Mouse (Mus musculus): ENCODE data around the gene Ern1. TPM values are rescaled to one million over a fixed set of nuclear protein-coding genes. Genes with fewer than 3 reads are reported as not detected.
A peak's percentile ranks its signal among the peaks of the same experiment; 100 is the strongest.

The Ern1 gene
- polyA plus RNA-seq (2016; fragmentation: Nextera tagmentation; extraction: Ambion mirVana), result 6.2 and 6.3 TPM in 2 replicates

- under 1% methylated on average over 28 of the region's 28 CpGs for WGBS
Measured at GRCm38 (mm10) chr11:106487733-106488115, at the start of gene Ern1. Ern1 (minus strand) TSS chr11:106487852.

GRCm38 (mm10) chr11:106536253-106536912, 48.7 kb upstream of the Ern1 start:
- no peaks in the 10 kb centered on the region; the same call in 1 of the 2 replicates for H3K36me3 ChIP-seq
- H3K4me3 ChIP-seq, result no peak overlapping the region
- H3K9ac ChIP-seq, result no peak overlapping the region
- H3K9me3 ChIP-seq, result no peaks in the 10 kb centered on the region
- H3K27ac ChIP-seq, result peak overlapping the region; percentile 15; the same call in 1 of the 2 replicates
- no peaks in the 10 kb centered on the region for H3K27me3 ChIP-seq (replicated peaks)
- no peak for ATAC-seq (ENCODE audit: low FRiP score, low read depth)
- H3K4me1 ChIP-seq, result no peaks in the 10 kb centered on the region
- WGBS, result 71% methylated on average over 11 of the region's 11 CpGs
- no peak overlapping the region for H3K4me2 ChIP-seq (replicated peaks)

More at GRCm38 (mm10) chr11:106487733-106488115, at the start of gene Ern1:
- Histone ChIP-seq H3K9ac (peak within 1 kb of the TSS; percentile 89), H3K4me1 (peaks cover 4% of the 10 kb centered on the region; the same call in 1 of the 2 replicates), H3K27me3 (replicated peaks) (no peaks in the 10 kb centered on the region), H3K4me3 (peak within 1 kb of the TSS; percentile 96), H3K27ac (peak within 1 kb of the TSS; percentile 47), H3K9me3 (no peaks in the 10 kb centered on the region), H3K36me3 (no peaks in the 10 kb centered on the region), H3K4me2 (replicated peaks) (peak within 1 kb of the TSS; percentile 88)
- ATAC-seq (ENCODE audit: low FRiP score, low read depth), result peak; percentile 96

GRCm38 (mm10) chr11:106535660-106536252, 48.1 kb upstream of the Ern1 start:
- ATAC-seq (ENCODE audit: low FRiP score, low read depth), result no peak
- WGBS, result 91% methylated on average over 9 of the region's 9 CpGs

GRCm38 (mm10) chr11:106532248-106532790, 44.7 kb upstream of the Ern1 start:
- ATAC-seq (ENCODE audit: low FRiP score, low read depth), result no peak
- H3K4me1 ChIP-seq, result no peaks in the 10 kb centered on the region
- H3K36me3 ChIP-seq, result no peaks in the 10 kb centered on the region; the same call in 1 of the 2 replicates
- H3K4me2 ChIP-seq (replicated peaks), result no peak overlapping the region
- no peaks in the 10 kb centered on the region for H3K9me3 ChIP-seq
- no peak overlapping the region for H3K9ac ChIP-seq
- 76% methylated on average over 9 of the region's 9 CpGs for WGBS
- H3K27me3 ChIP-seq (replicated peaks), result no peaks in the 10 kb centered on the region
- H3K27ac ChIP-seq, result no peak overlapping the region
- no peak overlapping the region for H3K4me3 ChIP-seq

More at GRCm38 (mm10) chr11:106535660-106536252, 48.1 kb upstream of the Ern1 start:
- Histone ChIP-seq H3K9me3 (no peaks in the 10 kb centered on the region), H3K4me1 (no peaks in the 10 kb centered on the region), H3K4me3 (no peak overlapping the region), H3K9ac (no peak overlapping the region), H3K4me2 (replicated peaks) (no peak overlapping the region), H3K27me3 (replicated peaks) (no peaks in the 10 kb centered on the region), H3K27ac (no peak overlapping the region), H3K36me3 (no peaks in the 10 kb centered on the region; the same call in 1 of the 2 replicates)

GRCm38 (mm10) chr11:106529786-106530185, 42.1 kb upstream of the Ern1 start:
- H3K4me2 ChIP-seq (replicated peaks), result no peak overlapping the region
- ATAC-seq (ENCODE audit: low FRiP score, low read depth), result no peak
- H3K9ac ChIP-seq, result no peak overlapping the region
- no peaks in the 10 kb centered on the region for H3K9me3 ChIP-seq
- no peaks in the 10 kb centered on the region; the same call in 1 of the 2 replicates for H3K36me3 ChIP-seq
- no peaks in the 10 kb centered on the region for H3K27me3 ChIP-seq (replicated peaks)
- no peak overlapping the region for H3K27ac ChIP-seq
- no peak overlapping the region for H3K4me3 ChIP-seq
- 84% methylated on average over 5 of the region's 5 CpGs for WGBS
- H3K4me1 ChIP-seq, result no peaks in the 10 kb centered on the region

- Histone ChIP-seq H3K9me3 (no peaks in the 10 kb centered on the region), H3K4me3 (no peak overlapping the region), H3K27me3 (replicated peaks) (no peaks in the 10 kb centered on the region), H3K9ac (no peak overlapping the region), H3K36me3 (no peaks in the 10 kb centered on the region; the same call in 1 of the 2 replicates), H3K4me1 (no peaks in the 10 kb centered on the region), H3K4me2 (replicated peaks) (no peak overlapping the region), H3K27ac (no peak overlapping the region)
- no peak for ATAC-seq (ENCODE audit: low FRiP score, low read depth)
- WGBS, result 83% methylated on average over 4 of the region's 4 CpGs
Measured at GRCm38 (mm10) chr11:106529113-106529512, 41.5 kb upstream of the Ern1 start.

- no peaks in the 10 kb centered on the region for H3K9me3 ChIP-seq
- H3K9ac ChIP-seq, result no peak overlapping the region
- H3K4me1 ChIP-seq, result no peaks in the 10 kb centered on the region
- 47% methylated on average over 1 of the region's 1 CpGs for whole genome bisulfite sequencing
- H3K27ac ChIP-seq, result no peak overlapping the region
- H3K4me2 ChIP-seq (replicated peaks), result no peak overlapping the region
- no peaks in the 10 kb centered on the region for H3K36me3 ChIP-seq
- no peak overlapping the region for H3K4me3 ChIP-seq
- H3K27me3 ChIP-seq (replicated peaks), result no peaks in the 10 kb centered on the region
- no peak for ATAC-seq (ENCODE audit: low FRiP score, low read depth)
Measured at GRCm38 (mm10) chr11:106527926-106528325, 40.3 kb upstream of the Ern1 start.

GRCm38 (mm10) chr11:106527147-106527821, 39.6 kb upstream of the Ern1 start:
- H3K9me3 ChIP-seq, result no peaks in the 10 kb centered on the region
- H3K27me3 ChIP-seq (replicated peaks), result no peaks in the 10 kb centered on the region
- 40% methylated on average over 10 of the region's 10 CpGs for WGBS
- H3K27ac ChIP-seq, result no peak overlapping the region
- H3K36me3 ChIP-seq, result no peaks in the 10 kb centered on the region
- no peaks in the 10 kb centered on the region for H3K4me1 ChIP-seq
- no peak overlapping the region for H3K9ac ChIP-seq
- no peak for ATAC-seq (ENCODE audit: low FRiP score, low read depth)
- H3K4me2 ChIP-seq (replicated peaks), result no peak overlapping the region
- H3K4me3 ChIP-seq, result no peak overlapping the region

GRCm38 (mm10) chr11:106522538-106522937, 34.9 kb upstream of the Ern1 start:
- 49% methylated on average over 3 of the region's 3 CpGs for WGBS
- no peak for ATAC-seq (ENCODE audit: low FRiP score, low read depth)
- Histone ChIP-seq H3K27ac (no peak overlapping the region), H3K9ac (no peak overlapping the region), H3K27me3 (replicated peaks) (no peaks in the 10 kb centered on the region), H3K36me3 (no peaks in the 10 kb centered on the region), H3K4me1 (peaks cover 17% of the 10 kb centered on the region), H3K9me3 (no peaks in the 10 kb centered on the region), H3K4me3 (no peak overlapping the region), H3K4me2 (replicated peaks) (no peak overlapping the region)

- H3K36me3 ChIP-seq, result no peaks in the 10 kb centered on the region
- WGBS, result 39% methylated on average over 4 of the region's 4 CpGs
- no peak overlapping the region for H3K9ac ChIP-seq
- no peak overlapping the region for H3K4me3 ChIP-seq
- peaks cover 17% of the 10 kb centered on the region for H3K4me1 ChIP-seq
- H3K9me3 ChIP-seq, result no peaks in the 10 kb centered on the region
- no peak overlapping the region for H3K4me2 ChIP-seq (replicated peaks)
- H3K27ac ChIP-seq, result no peak overlapping the region
- no peaks in the 10 kb centered on the region for H3K27me3 ChIP-seq (replicated peaks)
- no peak for ATAC-seq (ENCODE audit: low FRiP score, low read depth)
Measured at GRCm38 (mm10) chr11:106521612-106522011, 34.0 kb upstream of the Ern1 start.

- no peak overlapping the region for H3K9ac ChIP-seq
- no peaks in the 10 kb centered on the region for H3K27me3 ChIP-seq (replicated peaks)
- H3K4me2 ChIP-seq (replicated peaks), result no peak overlapping the region
- peaks cover 18% of the 10 kb centered on the region for H3K4me1 ChIP-seq
- no peaks in the 10 kb centered on the region for H3K36me3 ChIP-seq
- no peak overlapping the region for H3K27ac ChIP-seq
- no peak overlapping the region for H3K4me3 ChIP-seq
- WGBS, result 33% methylated on average over 3 of the region's 3 CpGs
- ATAC-seq (ENCODE audit: low FRiP score, low read depth), result no peak
- H3K9me3 ChIP-seq, result no peaks in the 10 kb centered on the region
Measured at GRCm38 (mm10) chr11:106520404-106520803, 32.8 kb upstream of the Ern1 start.

GRCm38 (mm10) chr11:106519519-106519918, 31.9 kb upstream of the Ern1 start:
- Histone ChIP-seq H3K4me2 (replicated peaks) (no peak overlapping the region), H3K9ac (no peak overlapping the region), H3K4me3 (no peak overlapping the region), H3K36me3 (no peaks in the 10 kb centered on the region), H3K27me3 (replicated peaks) (no peaks in the 10 kb centered on the region), H3K9me3 (no peaks in the 10 kb centered on the region), H3K27ac (no peak overlapping the region), H3K4me1 (peaks cover 22% of the 10 kb centered on the region)
- no peak for ATAC-seq (ENCODE audit: low FRiP score, low read depth)
- 66% methylated on average over 4 of the region's 4 CpGs for WGBS
